Mouse (Mus musculus) E14TG2a.4 (cell line): Measurements from ENCODE around the gene Cenph.

Source experiments
- H3K27me3 ChIP-seq: 2 replicates; pipeline ENCODE4 v1.6.1; 2014; ENCODE audit warnings: low read length, control low read depth; ENCODE audit not compliant: insufficient read depth
- H3K36me3 ChIP-seq: 2 replicates; pipeline ENCODE4 v1.6.1; 2014; ENCODE audit warnings: low read length, control low read depth; ENCODE audit not compliant: insufficient read depth
- H3K4me1 ChIP-seq: replicated peaks from 2 replicates; pipeline ENCODE4 v1.6.1; 2014; ENCODE audit warnings: low read depth, low read length, control low read depth
- H3K4me3 ChIP-seq: replicated peaks from 2 replicates; pipeline ENCODE4 v1.5.1; 2014; ENCODE audit warnings: mild to moderate bottlenecking, low read length
- H3K9me3 ChIP-seq: 2 replicates; pipeline ENCODE4 v1.6.1; 2014; ENCODE audit warnings: low read length, control low read depth
- CTCF ChIP-seq: conservative IDR thresholded peaks from 2 replicates; pipeline ENCODE4 v1.5.1; 2014; ENCODE audit warnings: low read length
- NANOG ChIP-seq: IDR thresholded peaks from 2 replicates; pipeline ENCODE4 v1.6.1; 2014; ENCODE audit warnings: borderline replicate concordance, low read length, mixed read lengths
- POU5F1 ChIP-seq: IDR thresholded peaks from 2 replicates; pipeline ENCODE4 v1.6.1; 2014; ENCODE audit warnings: low read length, borderline replicate concordance

The Cenph gene

GRCm38 (mm10) chr13:100787316-100788010 lies 11.8 kb upstream of the Cenph start:
- Histone ChIP-seq H3K36me3 (peaks cover 31% of the 10 kb centered on the region), H3K4me3 (no peak overlapping the region)
- TF ChIP-seq NANOG (no peak), CTCF (no peak), POU5F1 (no peak)

GRCm38 (mm10) chr13:100786414-100786867 lies 10.7 kb upstream of the Cenph start, which contains the start of gene Ccnb1:
Ccnb1 (minus strand) TSS chr13:100786570.
- Histone ChIP-seq H3K4me1 (peaks cover 64% of the 10 kb centered on the region), H3K27me3 (no peaks in the 10 kb centered on the region), H3K4me3 (peak within 1 kb of the TSS; percentile 100), H3K9me3 (no peaks in the 10 kb centered on the region), H3K36me3 (peaks cover 42% of the 10 kb centered on the region)
- TF ChIP-seq CTCF = no peak
- TF ChIP-seq POU5F1 = no peak
- no peak for TF ChIP-seq NANOG

More at GRCm38 (mm10) chr13:100787316-100788010, 11.8 kb upstream of the Cenph start:
- Histone ChIP-seq H3K27me3 (no peaks in the 10 kb centered on the region), H3K9me3 (peaks cover 5% of the 10 kb centered on the region; the same call in 1 of the 2 replicates), H3K4me1 (peaks cover 56% of the 10 kb centered on the region)

- Histone ChIP-seq H3K4me1 (peaks cover 64% of the 10 kb centered on the region), H3K4me3 (peak overlapping the region; percentile 100), H3K36me3 (peaks cover 47% of the 10 kb centered on the region), H3K27me3 (no peaks in the 10 kb centered on the region), H3K9me3 (no peaks in the 10 kb centered on the region)
- TF ChIP-seq POU5F1 (no peak), CTCF (no peak), NANOG (no peak)
Observed at GRCm38 (mm10) chr13:100785806-100786413, 10.2 kb upstream of the Cenph start.

DNA sequence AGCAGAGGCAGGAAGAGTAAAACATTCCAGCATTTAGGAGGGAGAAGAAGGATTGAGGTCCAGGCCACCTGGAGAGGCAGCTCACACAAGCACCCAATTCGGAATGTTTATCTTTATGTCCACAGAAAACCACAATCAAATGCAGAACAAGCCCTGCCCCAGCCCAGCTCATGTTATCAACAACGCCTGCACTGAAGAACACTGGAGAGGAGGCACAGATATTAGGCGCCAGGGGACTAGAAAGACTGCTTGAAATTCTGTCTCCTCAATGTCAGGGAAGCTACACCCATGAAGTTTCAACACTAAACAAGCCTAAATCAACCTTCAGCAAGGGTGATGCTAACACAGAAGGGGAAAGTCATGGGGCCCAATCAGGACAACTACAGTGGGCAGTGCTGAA lies 1.8 kb upstream of the Cenph start:
- H3K9me3 ChIP-seq = no peaks in the 10 kb centered on the region
- no peak overlapping the region for H3K4me3 ChIP-seq
- H3K27me3 ChIP-seq = no peaks in the 10 kb centered on the region
- TF ChIP-seq NANOG (no peak), POU5F1 (no peak), CTCF (no peak)
- H3K36me3 ChIP-seq = peaks cover 78% of the 10 kb centered on the region
- peaks cover 49% of the 10 kb centered on the region for H3K4me1 ChIP-seq

DNA sequence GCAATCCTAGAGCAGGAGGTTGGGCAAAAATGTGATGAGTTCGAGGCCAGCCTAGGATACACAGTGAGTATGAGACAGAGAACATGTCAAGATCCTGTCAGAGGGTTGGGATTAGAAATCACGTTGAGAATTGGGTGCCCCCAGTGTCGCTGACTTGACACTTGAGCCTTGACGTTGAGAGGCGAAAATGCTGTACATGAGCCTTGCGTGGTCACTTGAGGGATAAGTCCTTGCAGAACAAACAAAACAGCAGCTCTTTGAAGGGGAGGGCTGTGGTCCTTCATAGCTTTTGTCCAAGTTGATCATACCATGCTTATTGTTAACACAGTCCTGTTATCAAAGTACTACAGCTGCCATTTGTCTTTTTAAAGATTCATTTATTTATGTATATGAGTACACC lies 1.0 kb upstream of the Cenph start:
- Histone ChIP-seq H3K4me3 (no peak overlapping the region), H3K4me1 (peaks cover 42% of the 10 kb centered on the region), H3K27me3 (no peaks in the 10 kb centered on the region), H3K36me3 (peaks cover 78% of the 10 kb centered on the region), H3K9me3 (no peaks in the 10 kb centered on the region)
- TF ChIP-seq NANOG = no peak
- no peak for TF ChIP-seq CTCF
- TF ChIP-seq POU5F1 = no peak

DNA sequence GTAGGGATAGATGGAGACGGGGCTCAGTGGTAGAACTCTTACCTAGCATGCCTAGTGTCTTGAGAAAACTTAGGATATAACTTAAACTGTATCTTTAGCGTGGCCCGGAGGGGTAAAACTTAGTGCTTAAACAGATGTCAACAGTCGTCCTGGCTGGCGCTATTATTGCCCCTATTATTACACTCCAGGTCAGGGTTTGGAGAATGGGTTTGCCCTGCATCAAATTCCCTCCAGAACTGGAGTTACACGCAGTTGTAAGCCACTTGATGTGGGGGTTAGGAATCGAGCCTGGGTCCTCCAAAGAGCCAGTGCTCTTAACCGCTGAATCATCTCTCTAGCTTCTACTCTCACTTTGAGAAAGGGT lies 339 bp upstream of the Cenph start:
- Histone ChIP-seq H3K4me3 (peak overlapping the region; percentile 98), H3K9me3 (no peaks in the 10 kb centered on the region), H3K36me3 (peaks cover 77% of the 10 kb centered on the region), H3K4me1 (peaks cover 44% of the 10 kb centered on the region), H3K27me3 (no peaks in the 10 kb centered on the region)
- TF ChIP-seq CTCF (no peak), NANOG (no peak), POU5F1 (no peak)

DNA sequence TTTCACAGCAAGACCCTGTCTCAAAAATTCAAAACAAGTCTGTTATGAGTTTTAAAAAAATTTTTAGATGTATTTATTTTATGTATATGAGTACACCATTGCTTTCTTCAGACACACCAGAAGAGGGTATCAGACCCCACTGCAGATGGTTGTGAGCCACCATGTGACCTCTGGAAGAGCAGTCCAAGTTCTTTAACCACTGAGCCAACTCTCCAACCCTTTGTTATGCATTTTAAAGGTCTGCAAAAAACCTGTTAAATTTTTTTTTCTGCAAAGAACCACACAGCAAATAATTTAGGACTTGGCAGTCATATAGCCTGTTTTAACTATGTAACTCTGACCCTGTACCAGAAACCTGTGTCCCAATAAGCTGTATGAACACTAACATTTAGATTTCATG lies 995 bp downstream of the Cenph start:
- Histone ChIP-seq H3K4me3 (peak overlapping the region; percentile 98), H3K36me3 (peaks cover 77% of the 10 kb centered on the region), H3K9me3 (no peaks in the 10 kb centered on the region), H3K27me3 (no peaks in the 10 kb centered on the region), H3K4me1 (peaks cover 39% of the 10 kb centered on the region)
- no peak for TF ChIP-seq CTCF
- TF ChIP-seq POU5F1 = peak; percentile 76

GRCm38 (mm10) chr13:100755329-100755728 lies 20.4 kb downstream of the Cenph start:
- Histone ChIP-seq H3K4me1 (no peaks in the 10 kb centered on the region), H3K4me3 (no peak overlapping the region), H3K27me3 (peaks cover 17% of the 10 kb centered on the region; the same call in 1 of the 2 replicates), H3K36me3 (peaks cover 14% of the 10 kb centered on the region), H3K9me3 (no peaks in the 10 kb centered on the region)
- TF ChIP-seq CTCF (no peak), POU5F1 (no peak), NANOG (no peak)

DNA sequence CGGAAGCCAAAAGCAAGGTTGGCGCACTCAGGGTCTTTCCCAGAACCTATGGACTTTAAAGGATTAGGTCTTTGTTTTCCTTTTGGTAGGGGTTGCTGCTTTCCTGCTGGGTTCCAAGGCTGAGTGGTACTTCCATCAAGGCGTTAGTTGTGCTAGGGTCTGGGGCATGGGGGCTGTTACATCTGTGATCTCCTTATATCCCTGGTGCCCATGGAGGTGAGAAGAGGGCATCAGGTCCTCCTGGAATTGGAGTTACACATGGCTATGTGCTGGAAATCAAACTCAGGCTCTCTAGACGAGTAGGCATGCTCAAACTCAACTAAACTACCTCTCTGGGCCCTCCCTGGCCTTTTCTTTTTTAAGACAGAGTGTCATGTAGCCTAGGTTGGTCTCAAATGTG lies 21.5 kb downstream of the Cenph start:
- Histone ChIP-seq H3K36me3 (0 out of 2 replicates have a peak, but pooled peaks cover 3% of the 10 kb centered on the region), H3K4me1 (peaks cover 2% of the 10 kb centered on the region), H3K4me3 (no peak overlapping the region), H3K9me3 (no peaks in the 10 kb centered on the region), H3K27me3 (peaks cover 17% of the 10 kb centered on the region; the same call in 1 of the 2 replicates)
- TF ChIP-seq POU5F1 = no peak
- TF ChIP-seq NANOG = no peak
- TF ChIP-seq CTCF = no peak
